Mouse (Mus musculus): ENCODE measurements around the gene Pik3ip1. TPM values are rescaled to one million over a fixed set of nuclear protein-coding genes. Genes with fewer than 3 reads are reported as not detected.
A peak's percentile ranks its signal among the peaks of the same experiment; 100 is the strongest.

Pik3ip1 gene
- polyA plus RNA-seq, 1 experiment from 2014 or later: 25.5 TPM

- Histone ChIP-seq H3K9ac (replicated peaks; ENCODE audit: low read depth) (no peak overlapping the region), H3K4me2 (replicated peaks; ENCODE audit: low read depth, low read length) (no peak overlapping the region), H3K27ac (ENCODE audit: low read length) (no peak overlapping the region), H3K9me3 (ENCODE audit: low read length) (no peaks in the 10 kb centered on the region), H3K36me3 (ENCODE audit: insufficient read depth, low read length) (no peaks in the 10 kb centered on the region), H3K27me3 (replicated peaks; ENCODE audit: insufficient read depth, low read length) (no peaks in the 10 kb centered on the region), H3K4me1 (ENCODE audit: insufficient read depth, low read depth, low read length) (peaks cover 12% of the 10 kb centered on the region; the same call in 1 of the 2 replicates), H3K4me3 (ENCODE audit: low read depth, low read length) (no peak overlapping the region)
- DNase-seq (ENCODE audit: low spot score): no peak
- no peak for ATAC-seq
- no peak for TF ChIP-seq EP300 (IDR thresholded peaks at IDR 0.05)
- WGBS: 66% methylated on average over 11 of the region's 11 CpGs
Measured at GRCm38 (mm10) chr11:3328806-3329775, 1.1 kb upstream of the Pik3ip1 start.

- Histone ChIP-seq H3K27ac (ENCODE audit: low read length) (peak overlapping the region; percentile 90), H3K4me1 (ENCODE audit: insufficient read depth, low read depth, low read length) (peaks cover 14% of the 10 kb centered on the region; the same call in 1 of the 2 replicates), H3K27me3 (replicated peaks; ENCODE audit: insufficient read depth, low read length) (no peaks in the 10 kb centered on the region), H3K9me3 (ENCODE audit: low read length) (no peaks in the 10 kb centered on the region), H3K4me2 (replicated peaks; ENCODE audit: low read depth, low read length) (peak overlapping the region; percentile 76), H3K36me3 (ENCODE audit: insufficient read depth, low read length) (no peaks in the 10 kb centered on the region), H3K4me3 (ENCODE audit: low read depth, low read length) (peak overlapping the region; percentile 45), H3K9ac (replicated peaks; ENCODE audit: low read depth) (0 out of 2 replicates have a peak overlapping the region, but pooled peaks have one; percentile 55)
- peak; percentile 69 for TF ChIP-seq CTCF (IDR thresholded peaks at IDR 0.05)
- no peak for TF ChIP-seq EP300 (IDR thresholded peaks at IDR 0.05)
- ATAC-seq (peak; percentile 20), DNase-seq (ENCODE audit: low spot score) (peak; percentile 88)
- WGBS: under 1% methylated on average over 9 of the region's 9 CpGs
Measured at GRCm38 (mm10) chr11:3330566-3330965, 365 bp downstream of the Pik3ip1 start.

DNA sequence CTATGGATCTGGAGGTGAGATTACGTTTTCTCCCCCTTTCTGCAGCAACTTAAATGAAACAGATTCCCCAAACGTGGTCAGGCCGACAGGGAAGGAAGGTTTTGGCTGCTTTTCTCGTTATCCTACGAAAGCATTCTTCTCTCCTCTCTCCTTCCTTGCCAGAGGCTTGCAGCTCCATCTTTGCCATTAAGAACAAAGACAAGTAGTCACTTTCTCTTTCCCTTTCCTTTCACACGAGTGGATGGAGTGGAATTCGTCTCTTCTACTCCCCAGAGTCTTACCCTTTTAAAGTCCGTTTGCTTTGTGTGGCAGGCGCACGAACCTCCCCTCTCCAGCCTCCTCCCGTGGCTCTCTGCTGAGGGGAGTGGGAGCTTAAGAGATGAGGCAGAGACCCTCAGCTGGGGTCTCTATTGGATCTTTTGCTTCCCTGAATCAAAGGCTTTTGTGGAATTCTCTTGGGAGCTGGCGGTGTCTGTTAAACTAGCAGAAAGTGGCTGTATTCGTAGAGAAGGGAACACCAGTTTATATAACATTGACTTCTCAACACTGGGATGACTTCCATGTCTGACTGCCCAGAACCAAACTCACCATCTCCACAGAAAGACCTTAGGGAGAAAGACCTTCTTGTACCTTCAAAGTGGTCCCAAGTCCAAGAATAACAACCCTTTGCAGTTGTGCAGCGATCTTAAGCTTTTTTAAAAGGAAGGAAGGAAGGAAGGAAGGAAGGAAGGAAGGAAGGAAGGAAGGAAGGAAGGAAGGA, 970 bp downstream of the Pik3ip1 start:
- 6% methylated on average over 14 of the region's 14 CpGs for WGBS
- Histone ChIP-seq H3K4me2 (replicated peaks; ENCODE audit: low read depth, low read length) (peak overlapping the region; percentile 76), H3K36me3 (ENCODE audit: insufficient read depth, low read length) (no peaks in the 10 kb centered on the region), H3K27me3 (replicated peaks; ENCODE audit: insufficient read depth, low read length) (no peaks in the 10 kb centered on the region), H3K9ac (replicated peaks; ENCODE audit: low read depth) (peak overlapping the region; percentile 55; the same call in 1 of the 2 replicates), H3K4me3 (ENCODE audit: low read depth, low read length) (peak overlapping the region; percentile 45), H3K4me1 (ENCODE audit: insufficient read depth, low read depth, low read length) (peaks cover 18% of the 10 kb centered on the region; the same call in 1 of the 2 replicates), H3K9me3 (ENCODE audit: low read length) (no peaks in the 10 kb centered on the region), H3K27ac (ENCODE audit: low read length) (peak overlapping the region; percentile 90)
- ATAC-seq (no peak), DNase-seq (ENCODE audit: low spot score) (peak; percentile 56)
- no peak for TF ChIP-seq EP300 (IDR thresholded peaks at IDR 0.05)

DNA sequence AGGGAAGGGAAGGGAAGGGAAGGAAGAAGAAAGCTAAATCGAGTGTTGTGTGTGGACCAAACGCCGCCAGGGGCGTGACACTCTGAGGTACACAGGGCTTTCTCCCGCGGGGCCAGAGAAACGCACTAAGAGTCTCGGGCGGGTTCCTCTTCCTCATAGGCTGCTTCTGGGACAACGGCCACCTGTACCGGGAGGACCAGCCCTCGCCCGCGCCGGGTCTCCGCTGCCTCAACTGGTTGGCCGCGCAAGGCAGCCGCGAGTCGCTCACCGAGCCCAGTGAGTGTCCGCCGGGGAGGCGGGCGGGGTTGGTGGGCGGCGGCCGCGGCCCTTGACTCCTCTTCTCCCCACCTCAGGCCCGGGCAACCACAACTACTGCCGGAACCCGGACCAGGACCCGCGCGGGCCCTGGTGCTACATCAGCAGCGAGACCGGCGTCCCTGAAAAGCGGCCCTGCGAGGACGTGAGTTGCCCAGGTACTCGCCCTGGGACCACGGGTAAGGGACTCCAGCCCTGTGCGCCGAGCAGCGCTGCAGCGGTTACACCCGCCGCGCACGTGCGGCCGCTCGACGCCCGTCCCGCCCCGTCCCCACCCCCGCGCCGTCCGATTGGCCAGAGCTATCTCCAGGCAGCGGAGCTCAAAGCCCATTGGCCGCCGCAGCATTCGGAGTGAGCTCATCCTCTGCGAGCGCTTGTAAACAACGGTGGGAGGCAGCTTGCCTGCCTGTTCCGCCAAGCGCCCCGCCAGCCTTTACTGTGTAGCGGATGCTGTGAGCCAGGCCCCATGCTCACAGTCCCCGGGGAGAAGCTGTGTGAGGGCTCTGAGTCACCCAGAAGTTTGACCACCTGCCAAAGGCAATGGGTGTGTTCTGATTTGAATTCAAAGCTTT, 1.8 kb downstream of the Pik3ip1 start:
- Histone ChIP-seq H3K9ac (replicated peaks; ENCODE audit: low read depth) (peak overlapping the region; percentile 41; the same call in 1 of the 2 replicates), H3K36me3 (ENCODE audit: insufficient read depth, low read length) (no peaks in the 10 kb centered on the region), H3K4me1 (ENCODE audit: insufficient read depth, low read depth, low read length) (peaks cover 18% of the 10 kb centered on the region; the same call in 1 of the 2 replicates), H3K27ac (ENCODE audit: low read length) (peak overlapping the region; percentile 90), H3K4me3 (ENCODE audit: low read depth, low read length) (peak overlapping the region; percentile 45), H3K27me3 (replicated peaks; ENCODE audit: insufficient read depth, low read length) (no peaks in the 10 kb centered on the region), H3K9me3 (ENCODE audit: low read length) (no peaks in the 10 kb centered on the region), H3K4me2 (replicated peaks; ENCODE audit: low read depth, low read length) (peak overlapping the region; percentile 76)
- TF ChIP-seq CTCF (IDR thresholded peaks at IDR 0.05): peak; percentile 43; the same call in 1 of the 2 replicates
- no peak; the same call in 1 of the 2 replicates for TF ChIP-seq EP300 (IDR thresholded peaks at IDR 0.05)
- ATAC-seq (peak; percentile 94), DNase-seq (ENCODE audit: low spot score) (peak; percentile 97)
- WGBS: under 1% methylated on average over 42 of the region's 75 CpGs

- Histone ChIP-seq H3K27ac (ENCODE audit: low read length) (no peak overlapping the region), H3K4me1 (ENCODE audit: insufficient read depth, low read depth, low read length) (peaks cover 25% of the 10 kb centered on the region; the same call in 1 of the 2 replicates)
Measured at GRCm38 (mm10) chr11:3333111-3333695, 3.0 kb downstream of the Pik3ip1 start.

More at GRCm38 (mm10) chr11:3333111-3333695, 3.0 kb downstream of the Pik3ip1 start:
- no peak for ATAC-seq
- WGBS: 91% methylated on average over 11 of the region's 11 CpGs
- no peaks in the 10 kb centered on the region for H3K36me3 ChIP-seq (ENCODE audit: insufficient read depth, low read length)
- no peak for DNase-seq (ENCODE audit: low spot score)
- H3K4me2 ChIP-seq (replicated peaks; ENCODE audit: low read depth, low read length): no peak overlapping the region
- TF ChIP-seq CTCF (IDR thresholded peaks at IDR 0.05): no peak
- no peak for TF ChIP-seq EP300 (IDR thresholded peaks at IDR 0.05)
- H3K4me3 ChIP-seq (ENCODE audit: low read depth, low read length): no peak overlapping the region
- H3K9ac ChIP-seq (replicated peaks; ENCODE audit: low read depth): no peak overlapping the region
- no peaks in the 10 kb centered on the region for H3K9me3 ChIP-seq (ENCODE audit: low read length)
- no peaks in the 10 kb centered on the region for H3K27me3 ChIP-seq (replicated peaks; ENCODE audit: insufficient read depth, low read length)

Measured in lung, postnatal 0 days (tissue).